Mouse (Mus musculus) myocyte (in vitro differentiated cells): ENCODE results near the gene Gm20696. TPM values are rescaled to one million over a fixed set of nuclear protein-coding genes. Genes with fewer than 3 reads are reported as not detected.
A peak's percentile ranks its signal among the peaks of the same experiment; 100 is the strongest.

ENCODE experiments used
- H3K27me3 ChIP-seq: one replicate; pipeline ENCODE4 v1.6.1; 2011; ENCODE audit not compliant: control insufficient read depth, insufficient read depth, insufficient read length
- H3K36me3 ChIP-seq: one replicate; pipeline ENCODE4 v1.6.1; 2011; ENCODE audit not compliant: control insufficient read depth, insufficient read depth
- H3K4me2 ChIP-seq: one replicate; pipeline ENCODE4 v1.6.1; 2011; ENCODE audit warnings: low read depth, control low read depth
- H3K4me3 ChIP-seq: one replicate; pipeline ENCODE4 v1.5.1; 2011; ENCODE audit warnings: mild to moderate bottlenecking, control low read depth, moderate library complexity
- H3K79me2 ChIP-seq: one replicate; pipeline ENCODE4 v1.6.1; 2011; ENCODE audit not compliant: control insufficient read depth, insufficient read depth
- H3ac ChIP-seq: one replicate; pipeline ENCODE4 v1.6.1; 2011; ENCODE audit not compliant: control insufficient read depth, insufficient read length
- CEBPB ChIP-seq: IDR thresholded peaks from 2 replicates; pipeline ENCODE4 v1.6.1; 2011; ENCODE audit warnings: mild to moderate bottlenecking, moderate library complexity; ENCODE audit not compliant: poor library complexity, insufficient read depth, severe bottlenecking
- E2F4 ChIP-seq: IDR thresholded peaks from one replicate; pipeline ENCODE4 v1.6.1; 2011; ENCODE audit warnings: mild to moderate bottlenecking, control low read depth, moderate library complexity; ENCODE audit not compliant: insufficient read depth
- MAX ChIP-seq: IDR thresholded peaks from one replicate; pipeline ENCODE4 v1.6.1; 2011; ENCODE audit warnings: low read depth, mild to moderate bottlenecking, control low read depth
- MYOD1 ChIP-seq, 3 experiments: IDR thresholded peaks; one replicate each; pipeline ENCODE4 v1.6.1; 2011; ENCODE audit warnings: control low read depth in 2 of 3, low read depth in 2 of 3, mild to moderate bottlenecking in 2 of 3, moderate library complexity in 1 of 3; ENCODE audit not compliant: insufficient read length in 2 of 3, control insufficient read depth in 1 of 3
- MYOG ChIP-seq, 3 experiments: IDR thresholded peaks; one replicate each; pipeline ENCODE4 v1.6.1; 2011; ENCODE audit warnings: control low read depth in 2 of 3, low read depth in 2 of 3, mild to moderate bottlenecking in 2 of 3; ENCODE audit not compliant: insufficient read length in 2 of 3, control insufficient read depth in 1 of 3, insufficient read depth in 1 of 3
- POLR2A ChIP-seq: IDR thresholded peaks from one replicate; pipeline ENCODE4 v1.6.1; 2011; ENCODE audit warnings: low read depth, mild to moderate bottlenecking, control low read depth, moderate library complexity; ENCODE audit not compliant: insufficient read length
- POLR2AphosphoS2 ChIP-seq: IDR thresholded peaks from one replicate; pipeline ENCODE4 v1.6.1; 2011; ENCODE audit warnings: low read depth, control low read depth; ENCODE audit not compliant: insufficient read length
- REST ChIP-seq: IDR thresholded peaks from one replicate; pipeline ENCODE4 v1.6.1; 2011; ENCODE audit warnings: mild to moderate bottlenecking, control low read depth, moderate library complexity; ENCODE audit not compliant: insufficient read depth, insufficient read length
- SRF ChIP-seq: IDR thresholded peaks from one replicate; pipeline ENCODE4 v1.6.1; 2011; ENCODE audit warnings: low read depth; ENCODE audit not compliant: control insufficient read depth, insufficient read length
- TCF12 ChIP-seq: IDR thresholded peaks from one replicate; pipeline ENCODE4 v1.6.1; 2011; ENCODE audit warnings: mild to moderate bottlenecking, control low read depth; ENCODE audit not compliant: poor library complexity, insufficient read depth, severe bottlenecking
- TCF3 ChIP-seq: IDR thresholded peaks from one replicate; pipeline ENCODE4 v1.6.1; 2011; ENCODE audit warnings: low read depth, control low read depth; ENCODE audit not compliant: insufficient read length
- USF1 ChIP-seq: IDR thresholded peaks from one replicate; pipeline ENCODE4 v1.6.1; 2011; ENCODE audit warnings: low read depth, mild to moderate bottlenecking, control low read depth, moderate library complexity
- polyA plus RNA-seq: library from polyadenylated mRNA; unstranded; fragments of >200 nt; fragmentation: generic; extraction: Trizol; gene quantifications from one replicate; pipeline ENCODE4 v1.2.1, GENCODE M21; 2012; ENCODE audit warnings: missing spikeins

The Gm20696 gene
- polyA plus RNA-seq, 1 experiment = 0.13 TPM

DNA sequence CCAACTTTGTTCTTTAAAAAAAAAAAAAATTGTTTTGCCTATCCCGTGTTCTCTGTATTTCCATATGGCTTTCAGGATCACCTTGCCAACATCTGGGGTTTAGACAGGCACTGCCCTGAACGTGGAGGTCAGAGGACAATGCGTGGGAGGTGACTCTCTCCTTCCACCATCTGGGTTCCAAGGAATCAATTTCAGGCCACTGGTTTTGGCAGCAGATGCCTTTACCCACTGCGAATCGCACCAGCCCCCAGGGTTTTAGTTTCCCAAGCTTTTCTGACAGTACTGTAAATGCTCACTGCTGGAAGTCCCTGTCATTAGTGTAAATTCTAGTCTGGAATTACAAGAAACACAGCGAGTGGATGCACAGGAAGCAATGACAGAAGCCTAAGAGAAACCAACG, 185.0 kb downstream of the Gm20696 start:
- Histone ChIP-seq H3K36me3 (no peaks in the 10 kb centered on the region), H3ac (no peak overlapping the region), H3K4me2 (no peak overlapping the region), H3K27me3 (no peaks in the 10 kb centered on the region), H3K4me3 (no peak overlapping the region), H3K79me2 (peaks cover 4% of the 10 kb centered on the region)
- TF ChIP-seq MYOG (IDR thresholded peaks at IDR 0.05; ENCODE audit: control insufficient read depth in 1 of 3, insufficient read depth in 1 of 3, insufficient read length in 2 of 3, low read depth in 2 of 3) (no peak), SRF (no peak), CEBPB (no peak), POLR2AphosphoS2 (no peak), MAX (no peak), TCF3 (no peak), USF1 (no peak)

DNA sequence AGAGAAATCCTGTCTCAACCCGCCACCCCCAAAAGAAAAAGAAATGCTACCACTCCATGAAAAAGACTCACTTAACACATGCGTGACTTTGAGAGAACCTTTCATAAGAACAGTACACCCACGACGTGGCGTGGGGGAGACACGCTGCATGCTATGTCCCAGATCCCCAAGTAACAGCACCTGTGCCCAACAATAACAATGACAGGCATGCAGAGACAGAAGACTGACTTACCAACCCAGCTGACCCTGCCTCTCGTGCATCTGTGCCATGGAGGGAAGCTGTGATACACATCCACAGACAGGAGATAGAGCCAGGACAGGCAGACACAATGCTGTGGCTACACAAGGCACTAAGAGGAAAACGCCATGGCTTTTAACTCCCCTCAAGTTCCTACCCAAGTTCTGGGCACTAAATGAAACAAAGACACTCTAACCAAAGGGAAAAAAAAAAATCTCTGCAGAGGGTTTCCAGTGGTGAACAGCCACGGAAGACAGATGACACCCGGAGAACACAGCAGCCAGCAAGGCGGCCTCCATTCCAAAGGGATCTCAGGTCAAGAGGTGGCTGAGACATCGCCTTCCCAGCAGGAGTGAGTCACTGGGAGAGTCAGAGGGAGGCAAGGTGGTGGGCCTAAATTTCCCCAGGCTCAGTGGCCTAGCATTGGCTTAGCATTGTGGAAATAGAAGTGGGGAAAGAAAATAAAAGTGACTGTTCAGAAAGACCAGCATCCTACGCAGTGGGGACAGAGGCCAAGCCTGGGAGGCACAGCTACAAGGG, 187.5 kb downstream of the Gm20696 start:
- Histone ChIP-seq H3K27me3 (no peaks in the 10 kb centered on the region), H3K36me3 (no peaks in the 10 kb centered on the region), H3K79me2 (peaks cover 4% of the 10 kb centered on the region), H3K4me2 (peak overlapping the region; percentile 56), H3ac (no peak overlapping the region), H3K4me3 (no peak overlapping the region)
- no peak for TF ChIP-seq MAX
- TF ChIP-seq MYOD1 (IDR thresholded peaks at IDR 0.05; ENCODE audit: control insufficient read depth in 1 of 3, insufficient read length in 2 of 3, low read depth in 2 of 3) = peak in 2 of 3 experiments; percentile 77 to 79
- TF ChIP-seq MYOG (IDR thresholded peaks at IDR 0.05; ENCODE audit: control insufficient read depth in 1 of 3, insufficient read depth in 1 of 3, insufficient read length in 2 of 3, low read depth in 2 of 3) = peak in 1 of 3 experiments; percentile 10
- no peak for TF ChIP-seq E2F4
- no peak for TF ChIP-seq SRF
- no peak for TF ChIP-seq POLR2AphosphoS2
- no peak for TF ChIP-seq USF1

DNA sequence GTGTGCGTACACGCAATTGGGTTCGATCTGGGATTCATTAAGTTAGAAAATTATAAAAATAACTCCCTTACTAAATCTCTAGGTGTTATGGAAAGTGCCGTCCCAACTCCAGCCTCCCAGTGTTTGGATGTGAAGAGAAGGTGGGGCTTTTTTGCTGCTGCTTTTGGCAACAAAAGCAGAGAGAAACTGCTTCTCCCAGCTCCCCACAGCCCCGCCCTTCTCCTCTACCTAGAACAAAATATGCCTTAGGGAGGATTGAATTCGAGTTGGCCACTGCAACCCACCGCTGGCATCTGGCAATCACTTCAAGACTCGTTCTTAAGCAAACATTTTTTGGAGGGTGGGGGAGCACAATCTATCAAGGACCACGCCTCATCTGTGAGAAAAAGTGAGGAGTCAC, 191.6 kb downstream of the Gm20696 start:
- Histone ChIP-seq H3K79me2 (no peaks in the 10 kb centered on the region), H3K4me3 (no peak overlapping the region), H3K36me3 (no peaks in the 10 kb centered on the region), H3K4me2 (no peak overlapping the region), H3K27me3 (no peaks in the 10 kb centered on the region), H3ac (no peak overlapping the region)
- TF ChIP-seq REST (no peak), MYOG (IDR thresholded peaks at IDR 0.05; ENCODE audit: control insufficient read depth in 1 of 3, insufficient read depth in 1 of 3, insufficient read length in 2 of 3, low read depth in 2 of 3) (no peak), MAX (no peak), POLR2A (no peak), TCF12 (no peak), USF1 (no peak), MYOD1 (IDR thresholded peaks at IDR 0.05; ENCODE audit: control insufficient read depth in 1 of 3, insufficient read length in 2 of 3, low read depth in 2 of 3) (no peak), SRF (no peak), E2F4 (no peak), POLR2AphosphoS2 (no peak), TCF3 (no peak), CEBPB (no peak)

DNA sequence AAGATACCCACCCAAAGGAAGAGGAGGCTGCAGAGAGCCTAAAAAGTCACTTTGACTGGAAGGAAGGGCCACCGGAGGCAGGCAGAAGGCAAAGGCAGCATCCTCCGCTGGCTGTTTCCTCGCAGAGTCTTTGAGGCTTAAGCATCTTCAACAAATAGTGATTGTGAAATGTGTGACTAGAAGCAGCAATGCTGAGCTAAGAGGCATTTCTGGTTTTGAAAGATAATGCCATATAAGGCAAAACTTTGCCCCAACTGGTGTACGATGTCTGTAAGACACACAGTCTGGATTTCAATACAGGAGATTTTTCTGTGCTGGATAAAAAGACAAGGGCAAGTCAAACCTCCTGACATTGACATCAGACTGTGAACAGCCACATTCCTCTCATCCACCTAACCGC, 195.7 kb downstream of the Gm20696 start:
- no peak for TF ChIP-seq MYOD1 (IDR thresholded peaks at IDR 0.05; ENCODE audit: control insufficient read depth in 1 of 3, insufficient read length in 2 of 3, low read depth in 2 of 3)
- peak; percentile 84 for TF ChIP-seq SRF
- no peak for TF ChIP-seq TCF3
- TF ChIP-seq POLR2AphosphoS2 = no peak
- TF ChIP-seq E2F4 = no peak
- Histone ChIP-seq H3K36me3 (no peaks in the 10 kb centered on the region), H3K4me2 (no peak overlapping the region)

DNA sequence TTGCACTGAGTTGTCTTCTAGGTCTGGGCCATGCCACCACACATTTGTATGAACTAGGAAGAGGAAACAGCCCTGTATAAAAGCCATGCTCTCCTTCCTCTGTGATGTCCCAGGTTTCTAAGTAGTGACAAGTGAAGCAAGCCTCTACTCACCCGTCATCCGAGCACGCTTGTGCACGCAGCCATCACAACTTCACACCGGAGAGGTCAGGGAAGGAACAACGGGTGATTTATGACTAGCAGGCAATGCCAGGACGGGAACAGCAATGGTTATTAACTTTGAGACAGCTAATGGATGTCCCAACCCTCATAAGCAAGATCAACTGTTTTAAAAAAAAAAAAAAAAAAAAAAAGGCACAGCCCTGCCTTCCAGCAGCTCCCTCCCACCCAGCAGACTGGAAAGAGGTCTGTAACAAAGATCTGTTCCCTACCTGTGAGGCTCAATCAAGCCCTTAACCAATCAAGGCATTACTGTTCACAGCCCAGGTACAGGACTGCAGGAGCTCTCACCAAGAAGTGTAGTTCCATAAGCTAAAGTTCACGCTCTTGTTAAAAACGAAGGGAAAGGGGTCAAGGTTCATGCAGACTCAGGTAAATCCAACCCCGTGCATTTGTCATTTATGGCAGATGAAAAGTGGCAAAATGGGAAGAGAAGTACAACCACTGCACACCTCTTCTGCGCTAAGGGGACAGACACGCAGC, 197.3 kb downstream of the Gm20696 start:
- Histone ChIP-seq H3K4me3 (no peak overlapping the region), H3K79me2 (no peaks in the 10 kb centered on the region), H3K27me3 (no peaks in the 10 kb centered on the region), H3K36me3 (no peaks in the 10 kb centered on the region), H3K4me2 (no peak overlapping the region), H3ac (no peak overlapping the region)
- TF ChIP-seq SRF (no peak), TCF3 (no peak), CEBPB (no peak), E2F4 (no peak), REST (no peak), TCF12 (no peak), MAX (no peak), POLR2A (no peak), USF1 (no peak), POLR2AphosphoS2 (no peak), MYOG (IDR thresholded peaks at IDR 0.05; ENCODE audit: control insufficient read depth in 1 of 3, insufficient read depth in 1 of 3, insufficient read length in 2 of 3, low read depth in 2 of 3) (no peak), MYOD1 (IDR thresholded peaks at IDR 0.05; ENCODE audit: control insufficient read depth in 1 of 3, insufficient read length in 2 of 3, low read depth in 2 of 3) (no peak)

More for the DNA sequence above, 195.7 kb downstream of the Gm20696 start:
- Histone ChIP-seq H3K79me2 (no peaks in the 10 kb centered on the region), H3K4me3 (no peak overlapping the region), H3K27me3 (no peaks in the 10 kb centered on the region), H3ac (no peak overlapping the region)
